Mouse (Mus musculus) midbrain, embryonic 16.5 days (tissue): Measurements from ENCODE around the gene Polr2e. TPM values are rescaled to one million over a fixed set of nuclear protein-coding genes. Genes with fewer than 3 reads are reported as not detected.

Experiments
- ATAC-seq: fragments of 200-750 bp; cut with Nextera tagmentation; 2 replicates; pipeline ENCODE4 v1.8.0; 2017; ENCODE audit warnings: moderate TSS enrichment
- H3K27ac ChIP-seq: fragments of 300-500 bp; sonication (generic); 2 replicates; pipeline ENCODE4 v1.5.1; 2014; ENCODE audit warnings: mild to moderate bottlenecking, low read length, mixed read lengths
- H3K27me3 ChIP-seq: fragments of 300-500 bp; sonication (generic); 2 replicates; pipeline ENCODE4 v1.6.1; 2014; ENCODE audit warnings: low read depth, low read length, mixed read lengths; ENCODE audit not compliant: control insufficient read depth, insufficient read depth
- H3K36me3 ChIP-seq: fragments of 300-500 bp; sonication (generic); 2 replicates; pipeline ENCODE4 v1.6.1; 2014; ENCODE audit warnings: mild to moderate bottlenecking, low read length, moderate library complexity, mixed read lengths; ENCODE audit not compliant: control insufficient read depth, insufficient read depth
- H3K4me1 ChIP-seq: fragments of 300-500 bp; sonication (generic); 2 replicates; pipeline ENCODE4 v1.6.1; 2014; ENCODE audit warnings: mild to moderate bottlenecking, low read length, mixed read lengths; ENCODE audit not compliant: control insufficient read depth, insufficient read depth
- H3K4me2 ChIP-seq: fragments of 300-500 bp; sonication (generic); 2 replicates; pipeline ENCODE4 v1.6.1; 2014; ENCODE audit warnings: mild to moderate bottlenecking, low read length, mixed read lengths
- H3K4me3 ChIP-seq: fragments of 300-500 bp; sonication (generic); 2 replicates; pipeline ENCODE4 v1.5.1; 2014; ENCODE audit warnings: low read depth, mild to moderate bottlenecking, low read length, moderate library complexity, mixed read lengths
- H3K9ac ChIP-seq: fragments of 300-500 bp; sonication (generic); 2 replicates; pipeline ENCODE4 v1.6.1; 2014; ENCODE audit warnings: low read depth, low read length, mixed read lengths
- H3K9me3 ChIP-seq: fragments of 300-500 bp; sonication (generic); replicated peaks from 2 replicates; pipeline ENCODE4 v1.6.1; 2014; ENCODE audit warnings: mild to moderate bottlenecking, low read length, mixed read lengths; ENCODE audit not compliant: control insufficient read depth, poor library complexity, severe bottlenecking
- WGBS: fragments of 180-500 bp; shearing (Covaris S2); extraction: QIAGEN DNeasy Blood & Tissue Kit; methylation state at CpG from one replicate; pipeline ENCODE4 v1.1.7; 2014; 5-methylcytosine and 5-hydroxymethylcytosine counted together
- polyA plus RNA-seq: library from polyadenylated mRNA; unstranded; fragments of >200 nt; fragmentation: Nextera tagmentation; extraction: Ambion mirVana; gene quantifications from 2 replicates; pipeline ENCODE4 v1.2.1, GENCODE M21; 2015

Gene Polr2e
- polyA plus RNA-seq, 1 experiment from 2014 or later, result 131 TPM

GRCm38 (mm10) chr10:80018739-80019297, 20.8 kb downstream of the Polr2e start:
- WGBS, result 12% methylated on average over 11 of the region's 15 CpGs
- Histone ChIP-seq H3K4me3 (no peak overlapping the region), H3K4me2 (no peak overlapping the region), H3K27me3 (peaks cover 35% of the 10 kb centered on the region), H3K36me3 (no peaks in the 10 kb centered on the region), H3K27ac (no peak overlapping the region), H3K9ac (no peak overlapping the region), H3K4me1 (no peaks in the 10 kb centered on the region), H3K9me3 (no peaks in the 10 kb centered on the region)
- no peak for ATAC-seq

GRCm38 (mm10) chr10:80017771-80018170, 21.8 kb downstream of the Polr2e start:
- Histone ChIP-seq H3K27ac (no peak overlapping the region), H3K36me3 (no peaks in the 10 kb centered on the region), H3K4me1 (no peaks in the 10 kb centered on the region), H3K4me2 (no peak overlapping the region), H3K9ac (no peak overlapping the region), H3K9me3 (no peaks in the 10 kb centered on the region), H3K4me3 (no peak overlapping the region), H3K27me3 (peaks cover 46% of the 10 kb centered on the region)
- 84% methylated on average over 14 of the region's 14 CpGs for WGBS
- ATAC-seq, result no peak

GRCm38 (mm10) chr10:80017361-80017760, 22.2 kb downstream of the Polr2e start:
- no peak overlapping the region for H3K9ac ChIP-seq
- H3K27ac ChIP-seq, result no peak overlapping the region
- no peak overlapping the region for H3K4me2 ChIP-seq
- H3K36me3 ChIP-seq, result no peaks in the 10 kb centered on the region
- H3K9me3 ChIP-seq, result no peaks in the 10 kb centered on the region
- ATAC-seq, result no peak
- H3K4me1 ChIP-seq, result no peaks in the 10 kb centered on the region
- 77% methylated on average over 3 of the region's 3 CpGs for WGBS
- peaks cover 48% of the 10 kb centered on the region for H3K27me3 ChIP-seq
- H3K4me3 ChIP-seq, result no peak overlapping the region

- no peak for ATAC-seq
- no peak overlapping the region for H3K4me2 ChIP-seq
- WGBS, result 91% methylated on average over 10 of the region's 10 CpGs
- no peaks in the 10 kb centered on the region for H3K4me1 ChIP-seq
- no peaks in the 10 kb centered on the region; the same call in 1 of the 2 replicates for H3K36me3 ChIP-seq
- no peak overlapping the region for H3K9ac ChIP-seq
- H3K27ac ChIP-seq, result no peak overlapping the region
- peaks cover 51% of the 10 kb centered on the region for H3K27me3 ChIP-seq
- H3K9me3 ChIP-seq, result no peaks in the 10 kb centered on the region
- no peak overlapping the region for H3K4me3 ChIP-seq
These were observed 22.7 kb downstream of the Polr2e start for GRCm38 (mm10) chr10:80016931-80017330.

- Histone ChIP-seq H3K9me3 (no peaks in the 10 kb centered on the region; the same call in 1 of the 2 replicates), H3K4me1 (no peaks in the 10 kb centered on the region), H3K36me3 (peaks cover 3% of the 10 kb centered on the region), H3K27ac (no peak within 1 kb of the TSS), H3K4me3 (no peak within 1 kb of the TSS), H3K27me3 (peaks cover 52% of the 10 kb centered on the region), H3K4me2 (no peak within 1 kb of the TSS), H3K9ac (no peak within 1 kb of the TSS)
- ATAC-seq, result no peak
- 72% methylated on average over 11 of the region's 11 CpGs for WGBS
These were observed 23.1 kb downstream of the Polr2e start, which contains the start of gene Arhgap45 for GRCm38 (mm10) chr10:80016511-80016910. Gene Arhgap45 (plus strand): TSS chr10:80016653.

- Histone ChIP-seq H3K9me3 (peaks cover 7% of the 10 kb centered on the region), H3K27me3 (peaks cover 52% of the 10 kb centered on the region), H3K27ac (no peak overlapping the region), H3K4me3 (no peak overlapping the region), H3K36me3 (peaks cover 9% of the 10 kb centered on the region), H3K4me1 (no peaks in the 10 kb centered on the region), H3K9ac (no peak overlapping the region), H3K4me2 (no peak overlapping the region)
- no peak for ATAC-seq
- 80% methylated on average over 10 of the region's 10 CpGs for WGBS
These were observed 24.0 kb downstream of the Polr2e start for GRCm38 (mm10) chr10:80015583-80015982.

- WGBS, result 18% methylated on average over 28 of the region's 28 CpGs
- Histone ChIP-seq H3K36me3 (peaks cover 17% of the 10 kb centered on the region), H3K4me3 (no peak overlapping the region), H3K27me3 (peaks cover 48% of the 10 kb centered on the region), H3K27ac (no peak overlapping the region), H3K4me2 (no peak overlapping the region), H3K9me3 (peaks cover 14% of the 10 kb centered on the region), H3K4me1 (no peaks in the 10 kb centered on the region), H3K9ac (no peak overlapping the region)
- ATAC-seq, result no peak
These were observed 24.9 kb downstream of the Polr2e start for GRCm38 (mm10) chr10:80014484-80015290.

- Histone ChIP-seq H3K27ac (no peak overlapping the region), H3K4me3 (no peak overlapping the region), H3K4me2 (no peak overlapping the region), H3K9me3 (peaks cover 14% of the 10 kb centered on the region), H3K36me3 (peaks cover 18% of the 10 kb centered on the region), H3K27me3 (peaks cover 40% of the 10 kb centered on the region), H3K4me1 (no peaks in the 10 kb centered on the region), H3K9ac (no peak overlapping the region)
- no peak for ATAC-seq
- 34% methylated on average over 25 of the region's 25 CpGs for WGBS
These were observed 26.0 kb downstream of the Polr2e start for GRCm38 (mm10) chr10:80013609-80014008.

- Histone ChIP-seq H3K4me1 (no peaks in the 10 kb centered on the region), H3K36me3 (peaks cover 18% of the 10 kb centered on the region), H3K4me3 (no peak overlapping the region), H3K9ac (no peak overlapping the region), H3K9me3 (peaks cover 14% of the 10 kb centered on the region), H3K27me3 (peaks cover 34% of the 10 kb centered on the region), H3K27ac (no peak overlapping the region), H3K4me2 (no peak overlapping the region)
- ATAC-seq, result no peak
- 84% methylated on average over 6 of the region's 6 CpGs for WGBS
These were observed 27.9 kb downstream of the Polr2e start for GRCm38 (mm10) chr10:80011740-80012139.
